Mouse (Mus musculus): ENCODE data around the gene Igfbp6. TPM values are rescaled to one million over a fixed set of nuclear protein-coding genes. Genes with fewer than 3 reads are reported as not detected.

Gene Igfbp6
- total RNA-seq, 2 experiments from 2014 or later: 8.0 to 11.1 TPM

DNA sequence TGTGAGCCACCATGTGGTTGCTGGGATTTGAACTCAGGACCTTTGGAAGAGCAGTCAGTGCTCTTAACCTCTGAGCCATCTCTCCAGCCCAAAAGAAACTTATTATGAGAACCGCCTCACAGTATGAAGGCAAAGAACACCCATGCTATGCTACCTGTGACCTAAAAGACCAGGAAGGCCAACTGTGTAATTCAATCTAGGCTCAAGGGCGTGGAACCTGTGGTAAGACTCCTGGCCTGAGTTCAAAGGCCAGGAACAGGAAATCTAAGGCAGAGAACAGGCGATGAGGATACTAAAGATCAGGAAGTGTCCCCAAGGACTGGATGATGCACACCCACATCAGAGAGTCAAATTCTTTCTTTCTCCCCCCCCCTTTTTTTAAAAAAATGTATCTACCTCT, 29.4 kb downstream of the Igfbp6 start:
- DNase-seq (ENCODE audit: extremely low spot score in 1 of 2, low spot score in 1 of 2): no peak

DNA sequence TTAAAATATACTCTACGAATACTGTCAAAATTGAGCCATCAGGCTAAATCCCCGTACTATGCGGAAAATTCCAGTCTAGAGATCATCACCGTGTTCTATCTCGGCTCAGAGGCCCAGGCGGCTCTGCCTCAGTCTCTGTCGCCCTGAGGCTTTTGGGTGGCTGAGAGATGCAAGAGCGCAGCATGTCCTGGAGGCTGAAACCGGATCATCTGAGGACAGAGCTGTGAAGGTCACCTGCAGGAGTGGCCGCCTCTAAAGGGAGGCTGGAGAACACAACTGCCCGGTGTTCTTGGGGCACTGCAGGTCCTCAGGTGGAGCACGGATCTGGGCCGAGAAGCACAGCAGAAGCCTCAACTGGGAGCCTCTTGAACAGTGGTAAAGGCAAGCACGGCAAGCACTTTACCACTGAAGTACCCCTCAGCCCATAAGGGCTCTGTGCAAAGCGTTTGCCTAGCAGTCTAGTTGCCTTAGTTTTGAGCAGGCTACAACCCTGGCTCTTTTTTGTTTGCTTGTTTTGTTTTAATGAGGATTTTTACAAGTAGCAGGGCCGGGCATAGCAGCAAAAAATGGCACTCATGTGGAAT, 31.7 kb downstream of the Igfbp6 start:
- no peak for DNase-seq (ENCODE audit: extremely low spot score in 1 of 2, low spot score in 1 of 2)

DNA sequence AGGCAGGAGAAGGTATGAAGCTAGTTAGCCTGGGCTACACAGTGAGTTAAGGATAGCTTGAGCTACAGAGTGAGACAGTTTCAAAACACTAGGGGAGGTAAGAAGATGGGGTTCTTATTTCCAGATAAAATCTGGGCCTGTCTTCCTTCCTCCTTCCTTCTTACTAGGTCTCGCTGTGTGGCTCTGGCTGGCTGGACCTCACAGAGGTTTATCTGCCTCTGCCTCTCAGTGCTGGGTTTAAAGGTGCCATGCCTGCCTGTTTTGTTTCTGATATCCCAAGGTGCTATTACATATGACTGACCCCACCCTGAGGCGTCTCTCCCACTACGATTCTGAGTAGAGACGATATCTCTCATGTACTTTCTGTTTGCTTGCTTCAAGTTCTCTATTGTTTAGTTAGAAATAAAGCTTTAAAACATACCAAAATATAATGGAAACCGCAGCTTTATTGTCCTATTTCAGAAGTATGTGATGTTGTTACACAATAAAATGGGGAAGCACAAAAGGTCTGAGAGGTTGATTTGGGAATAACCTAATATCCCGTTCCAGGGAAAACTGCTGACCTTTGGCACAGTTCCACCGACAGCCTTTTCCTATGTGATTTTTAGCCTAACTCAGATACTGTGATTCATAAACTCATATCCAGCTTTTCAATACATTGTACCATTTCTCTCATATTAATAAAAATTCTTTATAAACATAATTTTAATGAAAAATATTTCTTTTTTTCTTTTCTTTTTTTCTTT, 32.6 kb downstream of the Igfbp6 start:
- DNase-seq (ENCODE audit: extremely low spot score in 1 of 2, low spot score in 1 of 2): no peak

DNA sequence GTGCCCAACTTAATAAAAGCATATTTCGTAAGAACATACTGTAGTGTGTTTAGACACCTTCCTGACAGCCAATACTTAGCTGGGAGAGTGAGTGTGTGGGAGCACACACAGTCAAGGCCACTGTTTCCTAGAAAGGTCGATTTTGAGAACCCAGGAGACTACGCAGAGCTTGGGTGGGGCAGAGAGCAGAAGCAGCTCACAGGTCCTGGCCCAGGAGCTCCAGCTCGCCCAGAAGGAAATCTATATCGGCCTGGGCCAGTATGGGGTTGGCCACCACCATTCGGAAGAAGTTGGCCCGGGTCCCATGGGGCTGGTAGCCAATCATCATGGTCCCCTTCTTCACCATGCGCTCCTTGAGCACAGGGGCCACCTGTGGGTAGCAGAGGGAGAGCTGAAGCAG, 33.3 kb downstream of the Igfbp6 start:
- no peak for DNase-seq (ENCODE audit: extremely low spot score in 1 of 2, low spot score in 1 of 2)

DNA sequence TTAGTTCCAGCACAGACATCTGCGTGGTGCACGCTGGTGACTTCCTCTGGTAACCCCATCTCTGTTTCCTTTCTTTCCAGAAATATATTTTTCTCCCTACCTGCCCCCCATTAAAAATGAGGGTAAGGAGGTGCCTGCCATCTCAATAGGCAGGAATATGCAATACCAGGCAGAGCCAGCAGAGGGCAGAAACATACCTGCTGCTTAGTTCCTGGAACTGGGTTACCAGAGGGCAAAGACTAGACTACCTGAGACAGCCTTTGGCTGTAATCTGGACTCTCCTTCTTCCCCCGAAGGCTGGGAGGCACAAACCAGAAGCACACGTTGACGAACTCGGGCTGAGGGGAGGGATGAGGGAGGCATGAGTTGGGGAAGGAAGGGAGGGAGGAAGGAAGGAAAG, 34.1 kb downstream of the Igfbp6 start:
- peak; percentile 77 to 95 for DNase-seq (ENCODE audit: extremely low spot score in 1 of 2, low spot score in 1 of 2)

DNA sequence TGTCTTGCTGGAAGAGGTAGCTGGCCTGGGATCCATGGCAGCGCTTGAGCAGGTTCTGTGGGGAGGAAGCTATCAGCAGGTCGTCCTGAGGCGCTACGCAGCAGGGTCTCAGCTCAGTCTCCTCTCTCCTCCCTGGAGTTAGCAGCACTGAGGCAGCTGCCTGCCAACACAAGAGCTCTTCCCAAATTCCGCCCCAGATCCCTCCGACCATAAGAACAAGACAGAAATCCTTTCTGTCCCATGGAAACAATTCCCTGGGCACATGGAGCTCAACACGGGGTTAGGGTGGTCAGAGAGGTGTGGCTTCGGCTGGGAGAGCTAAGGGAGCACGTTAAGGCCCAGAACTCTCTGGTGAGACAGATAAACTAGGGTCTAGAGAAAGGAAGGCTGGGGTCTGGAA, 34.9 kb downstream of the Igfbp6 start:
- DNase-seq (ENCODE audit: extremely low spot score in 1 of 2, low spot score in 1 of 2): no peak

DNA sequence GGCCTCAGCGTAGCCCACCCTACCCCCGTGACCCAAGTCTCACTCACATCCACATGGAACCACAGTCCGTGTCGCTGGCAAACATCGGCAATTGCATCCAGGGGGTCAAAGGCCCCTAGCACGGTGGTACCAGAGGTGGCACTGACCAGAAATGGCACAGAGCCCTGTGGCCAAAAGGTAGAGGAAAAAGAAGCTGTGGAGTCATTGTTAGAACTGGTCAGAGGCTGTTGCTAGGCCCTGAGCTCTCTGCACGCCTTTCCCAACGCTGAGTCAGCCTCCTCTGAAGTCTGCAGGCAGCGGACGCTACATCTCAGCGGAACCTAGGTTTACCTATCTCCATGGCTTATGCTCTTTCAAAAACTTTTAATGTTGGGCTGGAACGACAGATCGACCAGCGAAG, 35.8 kb downstream of the Igfbp6 start:
- no peak for DNase-seq (ENCODE audit: extremely low spot score in 1 of 2, low spot score in 1 of 2)

DNA sequence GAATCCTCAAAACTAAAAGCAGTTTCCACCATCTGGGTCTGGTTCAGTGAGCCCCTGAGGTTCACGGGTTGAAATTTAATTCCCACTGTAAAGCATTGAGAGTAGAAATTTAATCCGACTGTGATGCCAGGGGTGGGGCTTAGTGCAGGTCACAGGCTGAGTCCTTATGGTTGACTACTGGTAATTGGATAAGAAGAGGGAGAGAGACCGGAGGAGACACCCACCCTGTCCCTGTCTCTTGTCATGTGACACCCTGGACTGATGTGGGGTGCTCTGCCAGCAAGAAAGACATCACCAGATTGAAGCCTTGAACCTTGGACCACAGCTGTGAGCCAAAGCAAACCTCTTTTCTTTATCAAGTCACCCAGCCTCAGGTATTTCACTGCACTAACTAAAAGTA, 38.9 kb downstream of the Igfbp6 start:
- DNase-seq (ENCODE audit: extremely low spot score in 1 of 2, low spot score in 1 of 2): no peak

DNA sequence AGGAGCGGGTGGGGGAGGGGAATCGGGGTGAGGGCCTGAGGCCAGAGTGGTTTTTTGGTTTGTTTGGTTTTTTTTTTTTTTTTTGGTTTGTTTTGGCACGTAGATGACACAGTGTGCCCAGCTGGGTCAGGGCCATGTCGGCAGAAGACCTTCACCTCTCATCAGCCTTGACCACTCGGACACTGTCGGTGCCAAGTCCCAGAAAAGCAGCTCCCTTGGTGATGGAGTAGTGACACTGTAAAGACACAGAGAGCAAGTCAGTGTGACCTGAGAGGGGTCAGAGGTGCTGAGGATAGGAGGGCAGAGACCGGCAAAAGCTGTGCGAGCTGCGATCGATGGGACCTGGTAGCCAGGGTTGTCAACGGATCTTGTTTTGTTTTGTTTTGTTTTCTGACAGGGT, 42.1 kb downstream of the Igfbp6 start:
- no peak for DNase-seq (ENCODE audit: extremely low spot score in 1 of 2, low spot score in 1 of 2)

DNA sequence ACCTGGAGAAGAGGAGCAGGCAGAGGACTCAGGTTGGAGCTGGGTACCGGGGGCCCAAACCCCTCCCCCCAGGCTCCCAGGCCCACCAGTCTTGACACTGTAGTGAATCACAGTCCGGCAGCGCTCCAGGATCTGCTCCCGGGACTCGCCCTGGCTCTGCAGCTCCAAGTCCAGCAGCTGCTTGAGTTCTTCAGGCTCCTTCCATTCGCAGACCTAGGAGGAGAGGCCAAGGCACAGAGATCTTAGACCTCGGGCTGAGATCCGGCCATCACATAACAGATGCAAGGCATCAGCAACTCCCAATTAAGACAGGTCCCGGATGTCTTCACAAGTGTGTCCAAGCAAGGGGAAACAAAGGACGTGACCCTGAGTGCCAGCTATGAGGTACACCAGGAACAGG, 43.9 kb downstream of the Igfbp6 start:
- no peak for DNase-seq (ENCODE audit: extremely low spot score in 1 of 2, low spot score in 1 of 2)

DNA sequence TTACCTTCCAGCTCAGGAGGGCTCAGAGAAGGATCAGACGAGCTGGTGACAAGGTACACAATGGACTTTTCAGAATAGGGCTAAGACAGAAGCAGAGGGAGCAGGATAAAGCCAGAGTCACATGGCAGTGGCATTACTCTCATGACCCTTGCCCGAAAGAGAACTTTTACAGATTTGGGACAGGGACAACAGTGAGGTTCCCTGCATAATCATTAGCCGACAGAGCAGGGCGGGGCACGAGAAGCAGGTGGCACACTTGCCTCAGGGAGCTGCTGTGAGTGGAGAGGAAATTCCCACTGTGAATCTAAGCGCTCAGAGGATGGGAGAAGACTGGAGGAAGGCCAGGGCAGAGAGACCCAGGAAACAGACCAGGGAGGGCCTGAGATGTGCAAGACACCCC, 44.7 kb downstream of the Igfbp6 start:
- DNase-seq (ENCODE audit: extremely low spot score in 1 of 2, low spot score in 1 of 2): no peak

DNA sequence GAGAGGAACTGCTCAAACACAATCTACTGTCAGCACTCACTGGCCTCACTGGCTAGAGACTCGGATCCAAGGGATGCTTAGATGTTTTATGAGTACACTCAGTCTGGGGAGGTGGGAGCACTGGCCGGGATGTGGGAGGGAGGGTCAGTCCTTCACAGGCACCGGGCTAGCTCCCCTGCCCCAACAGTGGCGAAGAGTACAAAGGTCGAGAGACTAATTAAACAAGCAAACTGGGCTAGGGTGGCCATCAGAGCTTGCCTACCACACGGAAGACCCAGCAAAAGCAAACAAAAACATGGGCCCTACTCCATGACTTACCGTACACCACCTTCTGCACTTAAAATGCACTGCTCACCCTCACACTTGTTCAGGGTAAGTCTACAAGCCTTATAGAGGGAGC, 47.5 kb downstream of the Igfbp6 start:
- no peak for DNase-seq (ENCODE audit: extremely low spot score in 1 of 2, low spot score in 1 of 2)

DNA sequence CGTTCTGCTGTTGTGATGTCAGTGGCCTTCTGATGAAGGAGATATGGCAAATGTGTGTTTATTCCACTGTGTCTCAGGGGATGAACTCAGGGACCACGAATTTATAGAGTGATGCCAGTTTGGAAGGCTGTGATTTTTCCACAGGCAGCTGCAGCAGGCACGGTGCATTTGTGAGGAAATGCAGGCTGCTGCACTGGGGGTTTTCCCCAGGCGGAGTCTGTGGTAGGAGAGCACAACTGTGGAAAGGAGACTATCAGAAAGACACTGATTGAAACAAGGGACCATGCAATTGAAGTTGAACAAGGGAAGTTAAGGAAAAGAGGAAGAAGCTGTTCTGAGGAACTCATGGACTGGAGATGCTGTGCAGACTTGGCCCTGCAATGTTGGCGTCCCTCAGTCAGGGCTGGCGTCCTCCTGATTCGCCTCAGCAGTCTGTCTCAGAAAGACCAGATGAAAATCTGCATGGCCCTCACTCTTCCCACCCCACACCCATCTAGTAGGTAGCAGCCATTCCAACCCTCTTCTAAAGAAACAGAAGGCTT, 48.2 kb downstream of the Igfbp6 start:
- no peak for DNase-seq (ENCODE audit: extremely low spot score in 1 of 2, low spot score in 1 of 2)

DNA sequence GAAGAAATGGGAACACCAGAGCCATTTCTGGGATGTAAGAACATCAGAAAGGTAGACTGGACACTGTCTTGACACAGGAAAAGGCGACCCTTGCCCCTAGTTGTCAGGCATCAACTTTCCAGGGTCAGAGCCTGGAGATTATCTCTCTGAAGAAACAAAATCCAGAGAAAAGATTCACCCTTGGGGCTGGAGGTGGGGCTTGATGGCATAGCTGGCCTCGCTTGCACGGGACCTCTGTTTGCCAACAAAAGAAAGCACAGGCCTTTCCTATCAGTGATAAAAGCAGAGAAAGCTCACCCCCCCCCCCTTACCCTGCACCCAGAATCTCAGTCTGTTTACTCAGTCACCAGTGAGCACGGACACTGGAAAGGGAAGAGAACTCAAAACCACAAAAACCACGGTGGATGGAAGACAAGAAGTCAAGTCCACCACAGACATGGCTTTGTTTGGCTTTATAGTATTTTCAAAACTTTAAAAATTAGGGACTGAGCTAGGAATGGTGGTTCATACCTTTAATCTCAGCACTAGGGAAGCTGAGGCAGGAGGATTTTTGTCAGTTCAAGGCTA, 48.7 kb downstream of the Igfbp6 start:
- DNase-seq (ENCODE audit: extremely low spot score in 1 of 2, low spot score in 1 of 2): no peak

DNA sequence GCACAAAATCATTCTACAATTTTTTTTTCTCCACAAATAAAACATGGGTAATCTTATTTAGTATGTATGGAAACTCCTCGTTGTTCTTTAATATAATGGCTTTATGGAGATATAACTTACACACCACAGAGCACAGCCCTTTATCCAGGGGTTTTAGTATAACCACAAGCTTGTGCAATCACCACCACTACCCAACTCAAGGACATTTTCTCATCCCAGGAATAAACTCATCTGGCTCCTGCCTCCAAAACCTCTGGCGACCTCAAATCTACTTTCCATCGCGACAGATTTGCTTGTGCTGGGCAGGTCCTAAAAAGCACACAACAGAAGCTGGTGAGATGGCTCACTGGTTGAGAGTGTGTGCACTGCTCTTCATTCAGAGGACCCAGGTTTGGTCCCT, 49.5 kb downstream of the Igfbp6 start:
- no peak for DNase-seq (ENCODE audit: extremely low spot score in 1 of 2, low spot score in 1 of 2)

DNA sequence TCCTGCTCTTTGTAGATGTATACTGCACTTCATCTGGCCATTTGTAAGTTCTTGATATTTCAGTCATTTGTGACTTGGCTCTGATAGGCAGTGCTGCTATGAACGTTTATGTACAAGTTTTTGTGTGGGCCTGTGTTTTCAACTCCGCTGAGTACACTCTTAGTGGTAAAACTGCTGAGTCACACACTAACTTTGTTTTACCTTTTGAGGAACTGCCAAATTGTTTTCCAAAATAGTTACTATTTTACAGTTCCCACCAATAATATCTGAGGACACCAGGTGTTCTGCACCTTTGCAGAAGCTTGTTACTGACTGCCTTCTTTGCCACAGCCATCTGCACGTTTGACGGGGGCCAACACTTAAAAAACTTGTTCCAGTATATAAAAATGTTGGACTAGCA, 50.3 kb downstream of the Igfbp6 start:
- DNase-seq (ENCODE audit: extremely low spot score in 1 of 2, low spot score in 1 of 2): no peak

DNA sequence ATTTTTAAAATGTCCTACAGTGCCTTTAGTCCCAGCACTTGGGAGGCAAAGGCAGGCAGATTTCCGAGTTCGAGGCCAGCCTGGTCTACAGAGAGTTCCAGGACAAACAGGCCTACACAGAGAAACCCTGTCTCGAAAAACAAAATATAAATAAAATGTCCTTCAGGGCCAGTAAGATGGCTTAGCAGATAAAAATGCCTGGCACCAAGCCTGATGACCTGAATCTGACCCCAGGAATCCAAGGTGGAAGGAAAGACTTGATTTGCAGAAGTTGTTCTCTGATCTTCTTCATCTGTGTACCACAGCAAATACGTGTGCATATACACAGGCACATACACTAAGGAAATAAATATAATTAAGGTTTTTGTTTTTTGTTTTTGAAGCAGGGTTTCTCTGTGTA, 51.2 kb downstream of the Igfbp6 start:
- no peak for DNase-seq (ENCODE audit: extremely low spot score in 1 of 2, low spot score in 1 of 2)

DNA sequence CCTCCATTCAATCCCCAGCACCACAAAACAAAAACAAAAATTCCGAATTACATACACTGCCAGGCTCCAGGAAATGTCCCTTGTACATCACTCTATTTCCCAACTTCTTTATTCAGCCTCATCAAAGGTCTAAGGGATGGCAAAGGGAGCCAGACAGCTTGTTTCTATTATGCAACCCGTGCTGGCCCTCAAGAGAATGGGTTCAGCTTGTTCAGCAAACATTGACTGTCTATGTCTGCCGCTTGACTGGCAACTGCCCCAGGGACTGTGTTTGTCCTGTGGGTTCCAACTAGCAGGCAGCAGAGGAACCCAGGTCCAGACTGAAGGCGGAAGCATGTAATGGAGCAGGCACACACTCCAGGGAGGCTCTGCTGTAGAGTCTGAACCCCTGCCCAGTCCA, 54.7 kb downstream of the Igfbp6 start:
- DNase-seq (ENCODE audit: extremely low spot score in 1 of 2, low spot score in 1 of 2): no peak
